Mouse (Mus musculus): ENCODE results near the gene Dnajb5.

Gene Dnajb5

GRCm38 (mm10) chr4:42944185-42944584, 5.4 kb upstream of the Dnajb5 start:
- DNase-seq (ENCODE audit: low read depth, low spot score) = no peak

GRCm38 (mm10) chr4:42945043-42945442, 4.6 kb upstream of the Dnajb5 start:
- no peak for DNase-seq (ENCODE audit: low read depth, low spot score)

- DNase-seq (ENCODE audit: low read depth, low spot score) = no peak
Measured at GRCm38 (mm10) chr4:42945445-42945844, 4.2 kb upstream of the Dnajb5 start.

GRCm38 (mm10) chr4:42945952-42946351, 3.7 kb upstream of the Dnajb5 start:
- peak; percentile 45 for DNase-seq (ENCODE audit: low read depth, low spot score)

GRCm38 (mm10) chr4:42946733-42947290, 2.8 kb upstream of the Dnajb5 start:
- no peak for DNase-seq (ENCODE audit: low read depth, low spot score)

GRCm38 (mm10) chr4:42948527-42948926, 1.1 kb upstream of the Dnajb5 start:
- DNase-seq (ENCODE audit: low read depth, low spot score) = no peak

GRCm38 (mm10) chr4:42949051-42949675, 451 bp upstream of the Dnajb5 start:
- no peak for DNase-seq (ENCODE audit: low read depth, low spot score)

GRCm38 (mm10) chr4:42950065-42950558, 498 bp downstream of the Dnajb5 start:
- peak; percentile 91 for DNase-seq (ENCODE audit: low read depth, low spot score)

GRCm38 (mm10) chr4:42951206-42952195, 1.9 kb downstream of the Dnajb5 start:
- no peak for DNase-seq (ENCODE audit: low read depth, low spot score)

- DNase-seq (ENCODE audit: low read depth, low spot score) = no peak
Measured at GRCm38 (mm10) chr4:42952563-42952962, 2.9 kb downstream of the Dnajb5 start.

GRCm38 (mm10) chr4:42953435-42954094, 4.0 kb downstream of the Dnajb5 start:
- no peak for DNase-seq (ENCODE audit: low read depth, low spot score)

GRCm38 (mm10) chr4:42954297-42954696, 4.7 kb downstream of the Dnajb5 start:
- DNase-seq (ENCODE audit: low read depth, low spot score) = no peak

- no peak for DNase-seq (ENCODE audit: low read depth, low spot score)
Measured at GRCm38 (mm10) chr4:42955200-42955599, 5.6 kb downstream of the Dnajb5 start.

GRCm38 (mm10) chr4:42956581-42956980, 7.0 kb downstream of the Dnajb5 start:
- no peak for DNase-seq (ENCODE audit: low read depth, low spot score)

GRCm38 (mm10) chr4:42957306-42957705, 7.7 kb downstream of the Dnajb5 start:
- DNase-seq (ENCODE audit: low read depth, low spot score) = no peak

- DNase-seq (ENCODE audit: low read depth, low spot score) = no peak
Measured at GRCm38 (mm10) chr4:42957979-42958378, 8.4 kb downstream of the Dnajb5 start.

- no peak for DNase-seq (ENCODE audit: low read depth, low spot score)
Measured at GRCm38 (mm10) chr4:42958942-42959341, 9.3 kb downstream of the Dnajb5 start.

- DNase-seq (ENCODE audit: low read depth, low spot score) = no peak
Measured at GRCm38 (mm10) chr4:42959382-42959781, 9.8 kb downstream of the Dnajb5 start.

GRCm38 (mm10) chr4:42961592-42961991, 12.0 kb downstream of the Dnajb5 start:
- peak; percentile 71 for DNase-seq (ENCODE audit: low read depth, low spot score)

GRCm38 (mm10) chr4:42963480-42963879, 13.9 kb downstream of the Dnajb5 start:
- DNase-seq (ENCODE audit: low read depth, low spot score) = no peak

- DNase-seq (ENCODE audit: low read depth, low spot score) = peak; percentile 87
Measured at GRCm38 (mm10) chr4:42965039-42965719, 15.6 kb downstream of the Dnajb5 start.

Data from A20 (cell line).